Mouse (Mus musculus) testis, postnatal 10 days (tissue): ENCODE measurements around the gene Olfr16.

Source experiments
- DNase-seq: peaks from one replicate; pipeline ENCODE4 v3.0.0; 2021; ENCODE audit warnings: low spot score

The Olfr16 gene

DNA sequence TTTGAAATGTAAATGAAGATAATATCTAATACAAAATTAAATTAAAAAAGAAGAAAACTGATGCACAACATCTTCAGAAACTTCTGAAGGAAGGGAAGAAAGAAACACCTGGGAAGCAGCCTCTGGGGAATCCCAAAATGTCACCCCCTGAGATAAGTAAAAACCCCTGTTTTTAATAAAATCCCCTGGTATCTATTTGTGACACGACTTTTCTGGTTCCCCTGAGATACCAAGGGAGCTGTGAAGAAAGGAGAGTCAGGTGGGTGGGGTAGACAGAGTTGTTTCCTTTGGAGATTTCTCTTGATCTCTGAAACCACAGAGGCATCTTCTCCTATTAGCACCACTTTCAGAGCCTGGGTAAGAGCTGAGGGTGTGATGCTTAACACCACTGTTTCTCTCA, at the start of gene Olfr16:
TSS of gene Olfr16 (plus strand) at position 250 of the 400 bp plus-strand sequence.
- DNase-seq = no peak

DNA sequence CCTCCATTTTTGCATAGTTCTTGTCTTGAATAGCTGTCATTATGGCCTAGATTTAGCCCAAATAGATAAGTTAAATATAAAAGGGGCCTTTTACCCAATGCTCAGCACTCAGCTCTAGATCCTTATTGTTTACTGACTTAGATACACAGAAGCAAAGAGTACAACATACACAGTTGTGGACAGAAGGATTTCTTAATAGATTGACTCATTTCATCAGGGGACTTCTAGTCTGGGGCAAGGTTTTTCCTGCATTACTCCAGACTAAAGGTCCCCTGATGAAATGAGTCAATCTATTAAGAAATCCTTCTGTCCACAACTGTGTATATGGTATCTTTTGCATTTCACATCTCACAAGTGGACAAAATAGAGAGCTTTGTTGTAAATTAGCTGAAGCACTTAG, 46.9 kb upstream of the Olfr16 start:
- DNase-seq = no peak

DNA sequence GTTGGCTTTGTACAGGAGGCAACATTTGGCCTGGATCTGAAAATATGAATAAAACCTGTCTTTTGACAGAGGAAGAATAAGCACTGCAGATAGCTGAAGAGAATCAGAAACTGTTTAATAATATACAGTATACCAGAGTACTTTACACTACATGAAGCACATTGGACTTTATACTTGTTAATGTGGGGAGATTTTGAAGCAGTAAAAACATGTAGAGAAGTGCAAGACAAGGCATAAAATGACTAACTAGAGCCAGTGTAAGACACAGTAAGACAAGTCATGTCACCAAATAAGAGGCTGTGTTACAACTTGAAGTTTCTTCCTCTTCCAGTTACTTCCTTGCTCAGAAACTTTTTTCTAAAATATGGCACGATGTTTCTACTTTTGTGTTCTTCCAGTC, 33.1 kb upstream of the Olfr16 start:
- no peak for DNase-seq

DNA sequence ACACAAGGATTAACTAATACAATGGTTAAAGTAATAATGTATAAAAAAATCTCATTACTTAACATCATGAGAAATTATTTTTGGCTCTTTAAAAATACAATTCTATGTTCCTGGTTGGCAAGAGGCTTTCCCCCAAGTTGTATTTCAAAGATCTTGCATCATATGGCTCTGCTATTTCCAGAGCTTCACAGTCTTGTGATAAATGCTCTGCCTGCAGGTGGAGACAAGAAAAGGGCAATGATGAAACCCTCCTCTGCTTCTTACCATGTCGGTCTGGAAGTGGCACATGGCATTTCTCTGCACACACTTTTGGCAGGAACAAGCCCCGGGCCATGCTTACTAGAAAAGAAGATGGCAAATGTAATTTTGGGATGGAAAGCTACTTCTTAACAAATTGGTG, 31.8 kb upstream of the Olfr16 start:
- DNase-seq = no peak

DNA sequence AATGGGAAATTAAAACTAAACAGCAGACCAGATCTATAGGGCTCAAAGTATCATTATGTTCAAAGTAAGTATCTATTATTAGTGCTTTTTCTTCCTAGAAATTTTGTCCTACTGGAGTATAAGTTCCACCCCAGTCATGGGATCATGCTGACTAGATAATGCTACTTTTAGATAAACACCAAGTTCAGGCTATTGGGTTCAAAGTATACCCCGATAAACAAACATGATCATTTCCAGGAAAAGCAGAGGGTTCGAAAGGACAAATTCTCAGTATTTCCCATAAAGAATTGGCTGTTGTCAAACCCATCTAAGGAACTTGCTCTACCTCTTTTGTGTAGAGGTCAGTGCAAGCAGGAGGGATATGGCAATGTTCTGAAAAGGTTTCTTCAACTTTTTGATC, 18.0 kb upstream of the Olfr16 start:
- DNase-seq = no peak

DNA sequence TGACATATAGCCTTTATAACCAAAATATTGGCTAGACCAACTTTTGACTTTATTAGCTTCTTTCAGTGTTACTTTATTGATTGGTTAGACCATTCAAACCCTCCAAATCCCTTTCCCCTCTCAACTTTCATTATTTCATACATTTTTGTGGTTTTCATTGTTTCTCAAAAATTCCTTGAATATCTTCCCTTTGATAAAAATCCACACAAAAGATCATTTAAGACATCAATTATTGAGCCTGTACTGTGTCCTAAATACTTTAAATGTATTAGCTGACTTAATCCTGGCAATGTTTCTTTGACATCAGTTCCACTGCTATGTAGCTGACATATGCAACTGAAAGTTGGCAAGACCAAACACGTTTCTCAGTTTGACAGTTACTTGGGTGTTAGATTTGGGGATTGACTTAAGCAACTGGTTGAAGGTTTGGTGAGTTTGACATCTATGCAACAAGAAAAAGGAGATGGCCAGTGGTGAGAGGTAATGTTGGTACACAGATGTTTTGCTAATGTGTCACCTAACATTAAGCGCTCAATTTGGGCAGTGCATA, 1.0 kb downstream of the Olfr16 start:
- DNase-seq = no peak

DNA sequence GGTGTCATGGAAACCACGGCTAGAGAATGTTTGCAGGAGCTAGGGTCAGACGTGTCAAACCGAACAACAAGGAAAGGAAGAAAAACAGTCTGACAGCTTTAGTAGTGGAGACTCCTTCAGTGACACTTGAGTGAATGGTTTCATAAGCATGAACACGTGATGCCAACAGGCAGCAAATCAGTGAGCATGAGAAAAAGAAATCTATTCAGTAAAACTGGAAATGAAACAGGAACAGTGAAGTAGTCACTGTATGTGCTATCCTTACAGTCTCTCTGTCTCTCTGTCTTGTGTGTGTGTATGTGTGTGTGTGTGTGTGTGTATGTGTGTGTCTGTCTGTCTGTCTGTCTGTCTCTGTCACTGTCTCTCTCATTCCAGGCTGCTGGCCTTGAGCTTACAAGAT, 5.2 kb downstream of the Olfr16 start:
- DNase-seq = no peak

DNA sequence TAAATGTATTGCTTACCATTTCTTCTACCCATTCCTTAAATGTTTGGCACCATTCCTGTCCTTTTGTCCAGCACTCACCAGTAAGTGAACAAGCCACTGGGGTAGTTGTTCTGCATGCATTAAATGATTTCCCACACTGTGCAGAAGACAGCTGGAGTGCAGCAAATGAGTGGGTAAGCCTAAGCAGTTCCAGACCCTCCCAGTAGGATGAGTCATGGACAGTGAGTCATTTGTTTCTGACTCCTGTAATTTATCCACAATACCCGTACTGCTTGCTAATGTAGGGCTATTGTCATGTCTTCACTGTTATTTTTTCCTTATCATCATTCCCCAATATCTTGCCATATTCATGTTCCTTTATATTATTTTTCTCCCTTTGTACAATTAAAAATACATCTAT, 10.2 kb downstream of the Olfr16 start:
- DNase-seq = no peak

DNA sequence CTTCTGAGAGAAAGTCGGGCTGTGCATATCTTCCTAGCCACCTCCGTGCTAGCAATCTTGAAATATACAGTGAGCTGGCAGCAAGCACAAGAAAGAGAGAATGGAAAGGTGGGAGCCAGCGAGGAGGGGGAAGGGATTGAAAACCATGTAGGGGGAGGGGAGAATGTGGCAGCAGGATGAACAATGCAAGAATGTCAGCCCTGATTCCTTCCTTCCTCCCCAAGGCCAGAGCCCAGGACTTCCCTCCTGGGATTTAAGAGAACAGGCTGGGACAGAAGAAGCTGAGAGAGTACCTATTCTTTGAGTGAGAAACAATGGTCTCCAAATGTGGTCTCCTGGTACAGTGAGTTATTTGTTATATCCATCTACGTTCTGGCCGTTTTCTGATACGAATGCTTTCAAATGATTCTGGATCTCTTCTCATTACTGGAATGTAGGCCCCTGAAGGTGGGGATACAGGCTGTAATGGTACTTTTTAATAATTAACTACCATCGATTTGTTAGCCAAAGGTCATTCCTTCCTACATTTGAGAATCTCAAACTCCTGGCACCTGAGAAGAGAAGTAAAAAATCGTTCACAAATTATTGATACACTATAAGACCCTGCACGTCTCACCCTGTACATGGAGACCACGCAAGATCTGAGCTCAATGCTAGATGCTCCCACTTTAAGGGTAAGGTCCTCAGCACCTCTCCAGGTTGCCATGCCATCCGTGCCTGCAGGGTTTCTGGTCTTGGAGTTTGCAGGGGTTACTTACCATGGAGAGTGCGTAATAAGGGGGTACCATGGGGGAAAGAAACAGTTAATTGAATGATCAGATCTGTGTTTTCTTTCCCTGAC, 39.8 kb downstream of the Olfr16 start:
- no peak for DNase-seq

DNA sequence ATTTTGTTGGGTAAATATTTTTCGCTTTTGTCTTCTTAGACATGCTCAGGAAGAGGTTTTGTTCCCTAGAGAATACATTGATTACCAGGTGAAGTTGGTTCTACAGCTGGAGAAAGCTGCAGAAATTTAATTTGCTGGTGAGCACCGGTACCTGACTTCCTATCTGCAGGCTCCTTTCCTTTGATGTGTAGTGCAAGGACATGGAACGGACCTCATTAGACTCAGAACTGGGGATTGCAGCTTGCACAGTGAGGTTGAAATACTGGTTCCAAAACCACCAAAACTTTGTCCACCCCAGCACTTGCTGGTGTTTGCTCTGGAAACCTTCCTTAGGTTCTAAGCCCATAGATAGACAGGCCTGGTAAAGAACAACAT, 40.4 kb downstream of the Olfr16 start:
- DNase-seq = no peak
